Mouse (Mus musculus) hindbrain, embryonic 14.5 days (tissue): ENCODE measurements around the gene Isoc2a. TPM values are rescaled to one million over a fixed set of nuclear protein-coding genes. Genes with fewer than 3 reads are reported as not detected.

Experiments used
- ATAC-seq: fragments of 200-750 bp; cut with Nextera tagmentation; 2 replicates; pipeline ENCODE4 v1.8.0; 2017; ENCODE audit warnings: moderate number of reproducible peaks, mild to moderate bottlenecking, moderate TSS enrichment, moderate library complexity; ENCODE audit not compliant: low FRiP score
- DNase-seq: peaks from one replicate; pipeline ENCODE4 v3.0.0-alpha.2; 2015; ENCODE audit warnings: low spot score
- H3K27ac ChIP-seq: fragments of 300-500 bp; sonication (generic); 2 replicates; pipeline ENCODE4 v1.5.1; 2014; ENCODE audit warnings: mild to moderate bottlenecking, moderate library complexity
- H3K27me3 ChIP-seq: fragments of 300-500 bp; sonication (generic); 2 replicates; pipeline ENCODE4 v1.6.1; 2014; ENCODE audit warnings: mild to moderate bottlenecking, low read length, mixed read lengths; ENCODE audit not compliant: control insufficient read depth, insufficient read depth
- H3K36me3 ChIP-seq: fragments of 300-500 bp; sonication (generic); replicated peaks from 2 replicates; pipeline ENCODE4 v1.6.1; 2014; ENCODE audit not compliant: control insufficient read depth, insufficient read depth
- H3K4me1 ChIP-seq: fragments of 300-500 bp; sonication (generic); replicated peaks from 2 replicates; pipeline ENCODE4 v1.6.1; 2014; ENCODE audit warnings: antibody characterized with exemption, low read length, mixed read lengths; ENCODE audit not compliant: control insufficient read depth, insufficient read depth
- H3K4me2 ChIP-seq: fragments of 300-500 bp; sonication (generic); replicated peaks from 2 replicates; pipeline ENCODE4 v1.6.1; 2014; ENCODE audit warnings: mild to moderate bottlenecking, moderate library complexity
- H3K4me3 ChIP-seq: fragments of 300-500 bp; sonication (generic); replicated peaks from 2 replicates; pipeline ENCODE4 v1.5.1; 2014; ENCODE audit warnings: mild to moderate bottlenecking, low read length
- H3K9ac ChIP-seq: fragments of 300-500 bp; sonication (generic); 2 replicates; pipeline ENCODE4 v1.6.1; 2014
- H3K9me3 ChIP-seq: fragments of 300-500 bp; sonication (generic); 2 replicates; pipeline ENCODE4 v1.6.1; 2016; ENCODE audit warnings: low read length; ENCODE audit not compliant: control insufficient read depth
- WGBS: fragments of 180-500 bp; shearing (Covaris S2); extraction: QIAGEN DNeasy Blood & Tissue Kit; methylation state at CpG from one replicate; pipeline ENCODE4 v1.1.7; 2014; 5-methylcytosine and 5-hydroxymethylcytosine counted together
- polyA plus RNA-seq: library from polyadenylated mRNA; unstranded; fragments of >200 nt; fragmentation: Nextera tagmentation; extraction: Ambion mirVana; gene quantifications from 2 replicates; pipeline ENCODE4 v1.2.1, GENCODE M21; 2014

The Isoc2a gene
- polyA plus RNA-seq, result 0.47 and 0.82 TPM in 2 replicates

DNA sequence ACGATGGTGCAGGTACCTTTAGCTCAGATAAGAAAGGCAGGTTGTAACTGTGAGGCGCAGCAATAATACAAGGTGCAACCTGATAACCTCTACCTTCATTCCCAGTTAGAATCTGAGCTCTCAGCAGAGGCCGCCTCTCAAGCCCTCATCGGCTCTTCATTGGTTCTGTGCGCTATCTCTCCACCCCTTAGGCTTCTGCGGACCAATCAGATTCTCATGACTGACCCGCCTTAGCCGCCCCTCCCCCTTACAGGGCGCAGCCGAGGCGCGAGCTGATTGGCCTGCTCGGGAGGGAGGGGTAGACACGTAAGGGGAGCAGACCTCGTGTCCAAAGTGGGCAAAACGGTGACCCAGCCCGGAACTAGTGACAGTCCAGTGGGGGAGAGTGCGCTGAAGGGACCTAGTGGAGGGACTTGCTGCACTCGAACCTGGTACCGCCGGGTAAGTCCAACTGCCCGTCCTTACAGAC, at the start of gene Isoc2a:
Gene Isoc2a, plus strand, starts transcription at position 401 of the 469 bp plus-strand sequence.
- Histone ChIP-seq H3K27me3 (no peaks in the 10 kb centered on the region), H3K27ac (peak within 1 kb of the TSS; percentile 63), H3K4me3 (peak within 1 kb of the TSS; percentile 46), H3K4me1 (peaks cover 10% of the 10 kb centered on the region; the same call in 1 of the 2 replicates), H3K36me3 (no peaks in the 10 kb centered on the region), H3K4me2 (peak within 1 kb of the TSS; percentile 95), H3K9me3 (no peaks in the 10 kb centered on the region), H3K9ac (peak within 1 kb of the TSS; percentile 65)
- DNase-seq (peak; percentile 89), ATAC-seq (peak; percentile 100)
- WGBS, result under 1% methylated on average over 22 of the region's 22 CpGs

DNA sequence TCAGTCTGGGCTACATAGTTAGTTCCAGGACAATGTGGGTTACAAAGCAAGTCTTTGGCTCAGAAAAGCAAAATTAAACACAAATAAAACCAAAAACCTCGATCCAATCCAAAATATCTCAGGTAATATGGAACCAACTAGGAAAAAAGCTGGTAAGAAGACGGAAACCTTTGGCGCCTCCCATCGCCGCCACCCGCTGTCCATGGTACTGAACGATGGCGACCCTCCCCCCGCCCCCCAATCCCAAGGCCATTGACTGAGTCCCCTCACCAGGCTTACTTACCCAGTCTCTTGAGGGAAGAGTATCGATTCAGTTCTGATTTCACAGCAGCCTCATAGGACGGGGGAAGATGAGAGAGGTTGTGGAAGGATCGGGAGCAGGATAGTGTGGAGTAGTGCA, 46.5 kb upstream of the Isoc2a start:
- no peaks in the 10 kb centered on the region for H3K4me1 ChIP-seq
- no peak overlapping the region for H3K9ac ChIP-seq
- H3K9me3 ChIP-seq, result no peaks in the 10 kb centered on the region
- DNase-seq (no peak), ATAC-seq (no peak)
- H3K36me3 ChIP-seq, result peaks cover 43% of the 10 kb centered on the region
- peaks cover 13% of the 10 kb centered on the region for H3K27me3 ChIP-seq
- H3K27ac ChIP-seq, result no peak overlapping the region
- WGBS, result 9% methylated on average over 12 of the region's 12 CpGs
- no peak overlapping the region for H3K4me2 ChIP-seq
- H3K4me3 ChIP-seq, result no peak overlapping the region

DNA sequence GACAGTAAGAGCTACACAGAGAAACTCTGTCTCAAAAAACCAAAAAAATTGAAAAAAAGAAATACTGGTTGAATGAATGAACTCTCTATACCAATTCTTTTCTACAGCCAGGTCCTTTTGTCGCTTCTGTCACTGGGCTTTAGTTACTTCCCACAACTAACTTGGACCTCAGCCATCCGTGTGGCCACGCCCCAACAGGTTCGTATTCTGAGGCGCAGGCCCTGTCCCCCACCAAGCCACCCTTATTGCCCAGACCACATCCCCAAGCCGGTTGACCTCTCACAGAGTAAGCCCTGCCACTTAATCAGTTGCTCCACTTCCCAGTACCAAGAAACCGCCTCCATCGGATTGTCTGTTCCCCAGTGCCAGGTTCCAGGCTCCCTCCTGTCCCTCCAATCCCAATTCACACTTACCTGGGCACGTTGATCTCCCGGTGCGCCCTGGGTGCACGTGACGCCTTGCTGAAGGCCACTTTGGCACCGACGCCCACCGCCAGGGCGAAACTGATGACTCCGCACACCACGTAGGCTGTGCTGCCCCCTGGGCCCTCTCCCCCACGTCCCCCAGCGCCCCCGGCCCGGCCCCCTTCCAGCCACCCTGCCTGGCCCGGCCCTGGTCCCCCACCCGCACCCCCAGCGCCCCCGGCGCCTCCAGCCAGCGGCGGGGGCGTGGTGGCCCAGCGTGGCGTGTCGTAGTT, 41.2 kb upstream of the Isoc2a start:
- peak overlapping the region; percentile 80 for H3K9ac ChIP-seq
- no peaks in the 10 kb centered on the region for H3K9me3 ChIP-seq
- ATAC-seq, result peak; percentile 64
- peak overlapping the region; percentile 84 for H3K4me2 ChIP-seq
- H3K36me3 ChIP-seq, result peaks cover 8% of the 10 kb centered on the region; the same call in 1 of the 2 replicates
- peaks cover 13% of the 10 kb centered on the region for H3K27me3 ChIP-seq
- no peak for DNase-seq
- H3K4me3 ChIP-seq, result peak overlapping the region; percentile 57
- 3% methylated on average over 33 of the region's 34 CpGs for WGBS
- H3K4me1 ChIP-seq, result 0 out of 2 replicates have a peak, but pooled peaks cover 3% of the 10 kb centered on the region
- H3K27ac ChIP-seq, result peak overlapping the region; percentile 93

DNA sequence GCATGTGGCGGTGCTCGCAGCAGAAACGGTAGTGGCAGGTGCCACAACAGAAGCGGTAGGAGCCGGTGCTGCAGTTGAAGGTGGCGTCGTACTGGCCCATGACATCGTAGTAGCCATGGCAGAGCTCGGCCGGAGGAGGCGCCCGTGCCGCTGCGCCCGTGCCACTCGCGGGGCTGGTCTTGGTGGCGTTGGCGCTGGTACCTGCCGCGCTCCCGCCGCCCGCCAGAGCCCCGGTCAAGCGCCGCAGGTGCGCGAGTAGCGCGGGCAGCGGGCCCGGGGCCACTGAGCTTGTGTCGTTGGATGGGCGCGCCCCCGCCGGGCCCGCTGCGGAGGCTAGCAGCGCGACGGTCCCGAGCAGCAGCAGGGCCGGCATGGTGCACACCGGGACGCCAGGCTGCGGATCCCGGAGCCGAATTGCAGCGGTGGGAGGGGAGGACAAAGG, 40.6 kb upstream of the Isoc2a start:
- peak; percentile 71 for DNase-seq
- Histone ChIP-seq H3K9ac (peak overlapping the region; percentile 80), H3K4me2 (peak overlapping the region; percentile 84), H3K36me3 (peaks cover 8% of the 10 kb centered on the region; the same call in 1 of the 2 replicates), H3K9me3 (no peaks in the 10 kb centered on the region), H3K4me1 (0 out of 2 replicates have a peak, but pooled peaks cover 3% of the 10 kb centered on the region), H3K27ac (peak overlapping the region; percentile 93), H3K27me3 (peaks cover 13% of the 10 kb centered on the region), H3K4me3 (peak overlapping the region; percentile 57)
- ATAC-seq, result peak; percentile 91
- under 1% methylated on average over 51 of the region's 51 CpGs for WGBS

DNA sequence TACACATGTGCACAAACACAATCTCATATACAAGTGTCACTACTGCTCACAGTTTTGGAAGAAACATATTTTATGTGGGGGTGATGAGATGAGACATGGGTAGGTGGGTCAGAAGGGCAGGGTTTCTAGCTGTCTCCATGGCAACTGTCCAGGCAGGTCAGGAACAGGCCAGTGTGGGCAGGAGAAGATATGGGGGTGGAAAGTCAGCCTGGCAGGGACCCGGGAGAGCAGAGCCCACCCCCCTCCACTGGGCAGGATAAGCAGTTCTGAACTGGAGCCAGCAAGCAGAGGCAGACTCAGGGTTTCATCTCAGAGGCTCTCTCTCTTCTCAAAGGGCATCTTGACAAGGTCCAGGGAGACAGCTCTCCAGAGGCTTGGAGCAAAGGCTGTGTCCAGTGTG, 39.3 kb upstream of the Isoc2a start:
- Histone ChIP-seq H3K27me3 (peaks cover 6% of the 10 kb centered on the region), H3K4me2 (no peak overlapping the region; the same call in 1 of the 2 replicates), H3K4me1 (peaks cover 15% of the 10 kb centered on the region), H3K27ac (no peak overlapping the region), H3K36me3 (0 out of 2 replicates have a peak, but pooled peaks cover 8% of the 10 kb centered on the region), H3K9ac (no peak overlapping the region), H3K9me3 (no peaks in the 10 kb centered on the region), H3K4me3 (peak overlapping the region; percentile 57; the same call in 1 of the 2 replicates)
- ATAC-seq, result no peak
- DNase-seq, result no peak
- whole genome bisulfite sequencing, result 14% methylated on average over 1 of the region's 1 CpGs

DNA sequence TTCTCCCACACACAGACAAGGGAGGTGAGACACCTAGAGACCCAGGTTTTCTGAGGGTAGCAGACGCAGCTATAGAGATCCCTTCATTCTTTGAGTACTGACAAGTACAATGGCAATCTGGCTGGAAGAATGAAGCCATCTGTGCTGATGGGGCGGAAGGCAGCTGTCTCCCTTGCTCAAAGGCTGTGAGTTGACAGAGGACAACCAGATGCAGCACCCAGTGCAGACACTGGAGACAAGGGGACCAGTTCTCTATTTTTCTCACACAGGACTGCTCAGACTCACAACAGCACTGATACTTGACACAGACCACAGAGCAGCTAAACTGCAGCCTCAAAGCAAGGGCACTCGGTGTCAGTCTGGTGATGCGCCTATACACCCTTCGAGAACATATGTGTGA, 34.9 kb upstream of the Isoc2a start:
- H3K4me3 ChIP-seq, result peak overlapping the region; percentile 64
- no peaks in the 10 kb centered on the region for H3K27me3 ChIP-seq
- DNase-seq (no peak), ATAC-seq (0 out of 2 replicates have a peak, but pooled peaks have one; percentile 0)
- H3K4me1 ChIP-seq, result peaks cover 20% of the 10 kb centered on the region
- H3K4me2 ChIP-seq, result peak overlapping the region; percentile 65
- peak overlapping the region; percentile 64 for H3K9ac ChIP-seq
- H3K9me3 ChIP-seq, result no peaks in the 10 kb centered on the region
- WGBS, result 45% methylated on average over 5 of the region's 5 CpGs
- peak overlapping the region; percentile 80 for H3K27ac ChIP-seq
- no peaks in the 10 kb centered on the region for H3K36me3 ChIP-seq

DNA sequence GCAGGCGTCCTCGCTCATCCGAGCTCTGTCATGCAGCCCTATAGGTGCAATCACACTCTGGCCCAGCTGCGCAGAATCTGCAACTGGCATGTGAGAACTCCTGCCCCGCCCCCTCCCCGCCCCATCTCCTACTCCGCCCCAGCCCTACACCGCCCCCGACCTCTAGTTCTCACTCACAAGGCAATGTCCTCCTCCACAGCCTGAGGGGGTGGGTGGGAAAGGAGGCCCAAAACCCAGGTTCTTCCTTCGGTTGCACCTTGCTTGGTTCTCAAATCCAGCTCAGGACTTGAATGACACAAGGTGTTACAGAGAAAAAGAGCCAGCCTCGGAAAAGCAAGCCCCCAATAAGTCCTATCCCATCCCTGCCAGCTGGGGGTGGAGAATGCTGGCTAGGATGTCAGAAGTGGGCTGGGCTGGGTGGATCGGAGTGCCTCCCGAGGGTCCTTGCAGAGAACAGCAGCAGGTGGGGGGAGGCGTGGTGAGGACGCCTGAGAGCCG, 34.3 kb upstream of the Isoc2a start:
- H3K27me3 ChIP-seq, result no peaks in the 10 kb centered on the region
- H3K27ac ChIP-seq, result peak overlapping the region; percentile 80

DNA sequence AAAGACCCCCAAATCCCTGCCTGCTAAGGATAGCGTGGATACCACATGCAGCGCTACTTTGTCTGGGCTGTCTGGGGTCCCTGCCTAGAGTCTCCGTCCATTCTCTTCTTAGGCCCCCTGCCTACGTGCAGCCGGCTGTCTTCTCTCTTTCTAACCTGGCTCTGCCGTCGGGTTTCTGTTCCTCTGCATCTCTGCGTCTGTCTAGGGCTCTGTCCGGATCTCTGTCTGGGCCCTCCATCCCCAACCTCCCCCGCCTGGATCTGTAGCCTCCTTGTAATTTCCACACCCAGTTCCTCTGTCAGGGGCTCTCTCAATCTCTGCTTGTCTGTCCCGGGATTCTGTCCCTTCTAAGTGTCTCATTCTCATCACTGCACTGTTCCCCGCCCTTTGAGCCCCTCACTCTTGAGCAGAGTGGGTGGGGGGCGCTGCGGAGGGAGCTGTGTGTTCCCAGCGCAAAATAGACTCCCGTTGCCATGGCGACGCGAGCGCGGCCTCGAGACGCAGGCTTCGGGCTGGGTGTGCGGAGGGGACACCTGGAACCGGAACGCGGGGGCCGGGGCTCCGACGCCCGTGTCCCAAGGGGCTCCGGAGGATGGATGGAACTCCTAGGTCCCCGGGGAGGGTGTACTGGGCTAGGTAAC, 33.2 kb upstream of the Isoc2a start:
- ATAC-seq, result peak; percentile 53
- DNase-seq, result peak; percentile 78
- Histone ChIP-seq H3K4me1 (peaks cover 18% of the 10 kb centered on the region), H3K27me3 (no peaks in the 10 kb centered on the region), H3K36me3 (no peaks in the 10 kb centered on the region), H3K9ac (peak overlapping the region; percentile 64), H3K9me3 (no peaks in the 10 kb centered on the region), H3K4me2 (peak overlapping the region; percentile 65), H3K4me3 (peak overlapping the region; percentile 64), H3K27ac (peak overlapping the region; percentile 80)
- 1% methylated on average over 34 of the region's 34 CpGs for WGBS

More for the DNA sequence above, 34.3 kb upstream of the Isoc2a start:
- Histone ChIP-seq H3K4me1 (peaks cover 20% of the 10 kb centered on the region), H3K4me3 (peak overlapping the region; percentile 64), H3K36me3 (no peaks in the 10 kb centered on the region), H3K4me2 (peak overlapping the region; percentile 65), H3K9ac (peak overlapping the region; percentile 64), H3K9me3 (no peaks in the 10 kb centered on the region)
- ATAC-seq (peak; percentile 72), DNase-seq (no peak)
- under 1% methylated on average over 16 of the region's 16 CpGs for whole genome bisulfite sequencing
